Mouse (Mus musculus) liver, embryonic 14.5 days (tissue): ENCODE results near the gene Gjd3. TPM values are rescaled to one million over a fixed set of nuclear protein-coding genes. Genes with fewer than 3 reads are reported as not detected.

Source experiments
- ATAC-seq: fragments of 200-750 bp; cut with Nextera tagmentation; 2 replicates; pipeline ENCODE4 v1.8.0; 2017; ENCODE audit warnings: moderate number of reproducible peaks, mild to moderate bottlenecking, moderate library complexity; ENCODE audit not compliant: insufficient read depth
- DNase-seq, 3 experiments: peaks; one replicate each; pipeline ENCODE4 v3.0.0-alpha.2; 2012 to 2013; ENCODE audit warnings: low read depth in 3 of 3, low spot score in 3 of 3
- H3K27ac ChIP-seq: fragments of 300-500 bp; sonication (generic); 2 replicates; pipeline ENCODE4 v1.5.1; 2014; ENCODE audit warnings: moderate library complexity, mild to moderate bottlenecking, control low read depth, inconsistent platforms
- H3K27me3 ChIP-seq: fragments of 300-500 bp; sonication (generic); 2 replicates; pipeline ENCODE4 v1.6.1; 2014; ENCODE audit warnings: mild to moderate bottlenecking, low read length, moderate library complexity; ENCODE audit not compliant: control insufficient read depth, insufficient read depth
- H3K36me3 ChIP-seq: fragments of 300-500 bp; sonication (generic); replicated peaks from 2 replicates; pipeline ENCODE4 v1.6.1; 2014; ENCODE audit warnings: low read depth; ENCODE audit not compliant: control insufficient read depth, insufficient read depth
- H3K4me1 ChIP-seq, 2 experiments: fragments of 200-500 bp in 1 of 2; fragments of 300-500 bp in 1 of 2; sonication (generic) in 1 of 2; replicated peaks; 2 replicates each; pipeline ENCODE4 v1.6.1; 2012 to 2014; ENCODE audit warnings: antibody characterized with exemption in 1 of 2, inconsistent platforms in 1 of 2, low read length in 1 of 2; ENCODE audit not compliant: control insufficient read depth in 2 of 2, insufficient read depth in 2 of 2
- H3K4me2 ChIP-seq: fragments of 300-500 bp; sonication (generic); 2 replicates; pipeline ENCODE4 v1.6.1; 2014; ENCODE audit warnings: low read depth, mild to moderate bottlenecking, control low read depth, moderate library complexity
- H3K4me3 ChIP-seq, 2 experiments: fragments of 200-500 bp in 1 of 2; fragments of 300-500 bp in 1 of 2; sonication (generic) in 1 of 2; 2 replicates each; pipeline ENCODE4 v1.5.1; 2012 to 2014; ENCODE audit warnings: low read depth in 2 of 2, low read length in 2 of 2, mild to moderate bottlenecking in 2 of 2, control low read depth in 1 of 2, inconsistent platforms in 1 of 2, moderate library complexity in 1 of 2; ENCODE audit not compliant: insufficient read depth in 1 of 2
- H3K9ac ChIP-seq: fragments of 300-500 bp; sonication (generic); replicated peaks from 2 replicates; pipeline ENCODE4 v1.6.1; 2014; ENCODE audit warnings: mild to moderate bottlenecking, control low read depth, moderate library complexity
- H3K9me3 ChIP-seq: fragments of 300-500 bp; sonication (generic); 2 replicates; pipeline ENCODE4 v1.6.1; 2016; ENCODE audit warnings: low read length, mixed read lengths; ENCODE audit not compliant: control insufficient read depth
- CTCF ChIP-seq: IDR thresholded peaks from 2 replicates; pipeline ENCODE4 v1.5.1; 2016; ENCODE audit warnings: antibody characterized with exemption, low read depth, control low read depth
- EP300 ChIP-seq: IDR thresholded peaks from 2 replicates; pipeline ENCODE4 v1.6.1; 2016; ENCODE audit warnings: antibody characterized with exemption, low read depth
- WGBS: fragments of 180-500 bp; shearing (Covaris S2); extraction: QIAGEN DNeasy Blood & Tissue Kit; methylation state at CpG from one replicate; pipeline ENCODE4 v1.1.7; 2014; ENCODE audit not compliant: insufficient replicate concordance; 5-methylcytosine and 5-hydroxymethylcytosine counted together
- polyA plus RNA-seq, 2 experiments: library from polyadenylated mRNA; depleted of rRNA in 1 of 2; stranded (reverse) in 1 of 2; unstranded in 1 of 2; fragments of >200 nt; fragmentation: Nextera tagmentation in 1 of 2; extraction: Ambion mirVana in 1 of 2; gene quantifications; 2 replicates each; pipeline versions ENCODE4 v1.2.1 to v1.2.3; 2012 to 2014

The Gjd3 gene
- polyA plus RNA-seq, 2 experiments, result not detected

GRCm38 (mm10) chr11:98981997-98982772 is 631 bp downstream of the Gjd3 start:
- Histone ChIP-seq H3K27ac (no peak overlapping the region), H3K9ac (no peak overlapping the region), H3K9me3 (no peaks in the 10 kb centered on the region), H3K4me2 (peak overlapping the region; percentile 60), H3K36me3 (no peaks in the 10 kb centered on the region), H3K27me3 (peaks cover 31% of the 10 kb centered on the region), H3K4me3 (peak overlapping the region; percentile 14 to 48), H3K4me1 (no peaks in the 10 kb centered on the region)
- WGBS, result under 1% methylated on average over 94 of the region's 94 CpGs
- DNase-seq, result no peak
- TF ChIP-seq EP300 (no peak), CTCF (peak; percentile 56)
- ATAC-seq, result no peak

DNA sequence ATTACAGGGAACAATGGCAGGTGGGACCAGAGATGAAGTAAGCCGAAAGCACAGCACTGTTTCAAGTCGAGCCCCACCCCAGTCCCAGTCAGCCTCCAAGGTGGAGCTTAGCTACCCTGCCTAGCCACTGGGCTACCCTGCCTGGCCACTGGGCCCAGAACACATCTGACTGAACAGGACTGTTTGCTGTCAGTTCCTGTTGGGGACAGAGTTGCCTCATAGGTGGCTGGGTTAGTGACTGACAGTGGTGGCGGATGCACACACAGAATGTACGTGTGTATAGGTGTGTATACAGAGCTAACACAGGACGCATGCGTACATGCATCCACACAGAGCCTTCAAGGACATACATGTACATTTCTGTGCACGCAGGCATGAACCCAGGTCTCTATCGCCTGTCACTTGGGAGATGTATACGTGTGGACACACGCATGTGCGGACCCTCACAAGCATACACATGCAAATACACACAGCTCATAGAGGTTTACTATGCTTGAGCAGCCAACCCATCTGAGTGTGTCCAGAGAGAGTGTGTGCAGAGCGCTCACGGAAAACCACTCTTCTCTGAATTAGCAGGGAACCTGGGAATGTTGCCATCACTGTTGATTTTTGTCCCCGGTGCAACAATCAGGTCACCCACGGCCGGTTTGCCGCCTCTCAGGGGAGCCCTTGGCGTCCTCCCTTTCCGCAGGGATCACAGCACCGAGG is 1.4 kb downstream of the Gjd3 start:
- Histone ChIP-seq H3K4me1 (no peaks in the 10 kb centered on the region), H3K4me3 (no peak overlapping the region), H3K9me3 (no peaks in the 10 kb centered on the region), H3K4me2 (peak overlapping the region; percentile 60; the same call in 1 of the 2 replicates), H3K9ac (no peak overlapping the region), H3K27ac (no peak overlapping the region), H3K36me3 (no peaks in the 10 kb centered on the region), H3K27me3 (peaks cover 31% of the 10 kb centered on the region)
- DNase-seq, result no peak
- ATAC-seq, result no peak
- TF ChIP-seq CTCF (no peak), EP300 (no peak)
- 37% methylated on average over 20 of the region's 20 CpGs for WGBS

DNA sequence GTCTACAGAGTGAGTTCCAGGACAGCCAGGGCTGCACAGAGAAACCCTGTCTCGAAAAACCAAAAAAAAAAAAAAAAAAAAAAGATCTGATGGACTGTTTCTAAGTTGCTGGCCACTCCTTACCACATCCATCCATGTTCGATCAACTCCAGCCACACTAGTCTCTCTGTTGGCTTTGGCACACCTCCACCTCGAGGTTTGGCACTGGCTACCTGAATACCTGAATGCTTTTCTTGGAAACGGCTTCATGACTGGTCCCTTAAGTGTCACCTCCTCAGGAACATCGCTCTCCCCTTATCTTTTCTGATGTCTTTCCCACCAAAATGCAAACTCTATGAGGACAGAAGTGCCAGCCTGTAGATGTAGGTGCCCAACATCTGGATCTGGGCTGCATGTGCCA is 3.5 kb downstream of the Gjd3 start:
- H3K9me3 ChIP-seq, result no peaks in the 10 kb centered on the region
- no peaks in the 10 kb centered on the region for H3K36me3 ChIP-seq
- H3K9ac ChIP-seq, result no peak overlapping the region
- 72% methylated on average over 4 of the region's 5 CpGs for WGBS
- ATAC-seq, result no peak
- no peaks in the 10 kb centered on the region for H3K4me1 ChIP-seq
- no peak overlapping the region for H3K4me2 ChIP-seq
- no peak overlapping the region for H3K27ac ChIP-seq
- no peak for DNase-seq
- TF ChIP-seq EP300 (no peak), CTCF (no peak)
- H3K4me3 ChIP-seq, result no peak overlapping the region
- peaks cover 31% of the 10 kb centered on the region for H3K27me3 ChIP-seq

- Histone ChIP-seq H3K9me3 (no peaks in the 10 kb centered on the region), H3K36me3 (no peaks in the 10 kb centered on the region), H3K4me2 (no peak overlapping the region), H3K9ac (no peak overlapping the region), H3K27me3 (peaks cover 26% of the 10 kb centered on the region), H3K4me3 (no peak overlapping the region), H3K27ac (no peak overlapping the region), H3K4me1 (no peaks in the 10 kb centered on the region)
- TF ChIP-seq EP300 (no peak), CTCF (no peak)
- 57% methylated on average over 15 of the region's 15 CpGs for WGBS
- ATAC-seq (no peak), DNase-seq (no peak)
Measured at GRCm38 (mm10) chr11:98978526-98979148, 4.2 kb downstream of the Gjd3 start.
